Mouse (Mus musculus): ENCODE results near the gene Olfr17.
"Not testable (repeated sequence)": the region's sequence is repeated elsewhere in the genome, so short reads cannot be mapped to it uniquely, and the experiment has no call there.

Olfr17 gene

DNA sequence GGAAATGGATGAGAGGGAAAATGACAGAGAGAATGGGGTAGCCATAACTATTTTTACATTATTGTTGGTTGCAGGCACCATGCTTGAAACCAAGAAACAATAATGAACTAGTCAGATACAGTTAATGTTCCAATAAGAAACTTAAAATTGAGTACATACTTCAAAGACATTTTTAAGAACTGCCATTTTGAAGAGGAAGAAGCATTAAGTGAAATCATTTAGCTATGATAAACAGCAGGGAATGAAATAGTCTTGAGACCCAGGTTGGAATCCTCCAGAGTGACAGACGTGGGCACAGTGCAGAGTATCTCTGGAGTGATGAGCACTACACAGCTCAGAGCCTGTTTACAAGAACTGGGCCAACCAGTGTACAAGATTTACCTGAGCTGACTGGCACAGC, at the start of gene Olfr17:
TSS of gene Olfr17 (plus strand) at position 301 of the 400 bp plus-strand sequence.
- DNase-seq (ENCODE audit: extremely low spot score, low read depth, low spot score): no peak

DNA sequence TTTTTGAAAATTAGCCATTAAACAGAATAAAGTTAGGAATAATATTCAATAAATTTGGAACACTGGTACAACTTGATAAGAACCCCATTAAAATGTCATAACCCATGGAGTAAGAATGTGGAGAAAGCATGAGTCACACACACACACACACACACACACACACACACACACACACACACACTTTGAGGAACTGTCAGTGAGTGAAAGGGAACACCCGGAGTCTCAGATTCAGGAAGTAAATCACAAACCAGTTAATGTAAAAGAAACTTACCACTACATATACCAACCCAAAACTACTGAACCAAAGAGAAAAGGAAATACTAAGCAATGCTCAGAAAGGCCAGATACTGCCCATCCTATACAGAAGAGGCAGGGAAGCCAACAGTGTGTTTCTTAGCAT, 48.6 kb upstream of the Olfr17 start:
- no peak for DNase-seq (ENCODE audit: extremely low spot score, low read depth, low spot score)

DNA sequence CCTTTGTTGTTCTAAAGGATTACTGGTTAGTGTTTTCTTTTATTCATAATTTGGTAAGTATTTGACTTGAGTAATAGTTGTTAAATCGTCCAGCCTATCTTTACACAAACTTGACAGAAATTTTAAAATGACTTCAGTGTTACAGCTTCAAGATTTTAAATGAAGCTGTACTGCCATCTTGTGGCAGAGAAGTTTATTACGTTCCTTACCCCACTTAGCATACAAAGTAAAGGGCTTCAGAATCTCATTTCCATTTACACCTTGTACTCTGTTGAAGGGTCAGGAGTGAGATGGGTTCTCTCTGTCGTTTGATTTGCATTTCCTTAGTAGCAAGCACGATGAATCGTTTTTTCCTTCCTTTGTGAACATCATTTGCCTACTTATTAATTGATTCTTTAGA, 47.2 kb upstream of the Olfr17 start:
- DNase-seq (ENCODE audit: extremely low spot score, low read depth, low spot score): peak; percentile 64

DNA sequence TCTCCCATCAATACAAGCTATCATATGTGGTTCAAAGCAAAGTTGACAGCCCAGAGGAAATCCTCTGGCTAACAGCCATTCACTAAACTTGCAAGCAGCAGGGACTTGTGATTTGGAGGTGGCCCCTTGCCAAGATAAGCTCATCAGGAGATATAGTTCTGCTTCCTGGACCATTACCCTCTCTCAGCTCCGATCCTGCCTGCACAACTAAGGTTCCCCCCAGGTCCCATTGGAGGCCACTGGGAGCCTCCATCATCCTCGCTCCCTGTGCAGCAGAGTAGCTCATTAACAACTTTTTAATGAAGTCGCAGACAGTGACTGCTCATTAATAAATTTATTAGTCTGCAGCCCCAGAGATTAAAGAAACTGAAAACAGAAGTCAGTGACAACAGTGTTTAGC, 45.4 kb upstream of the Olfr17 start:
- DNase-seq (ENCODE audit: extremely low spot score, low read depth, low spot score): no peak

GRCm38 (mm10) chr7:107070681-107071080, 22.3 kb upstream of the Olfr17 start, which contains the start of gene Olfr714:
TSS of gene Olfr714 (plus strand) at chr7:107070981.
- no peak for DNase-seq (ENCODE audit: extremely low spot score, low read depth, low spot score)

DNA sequence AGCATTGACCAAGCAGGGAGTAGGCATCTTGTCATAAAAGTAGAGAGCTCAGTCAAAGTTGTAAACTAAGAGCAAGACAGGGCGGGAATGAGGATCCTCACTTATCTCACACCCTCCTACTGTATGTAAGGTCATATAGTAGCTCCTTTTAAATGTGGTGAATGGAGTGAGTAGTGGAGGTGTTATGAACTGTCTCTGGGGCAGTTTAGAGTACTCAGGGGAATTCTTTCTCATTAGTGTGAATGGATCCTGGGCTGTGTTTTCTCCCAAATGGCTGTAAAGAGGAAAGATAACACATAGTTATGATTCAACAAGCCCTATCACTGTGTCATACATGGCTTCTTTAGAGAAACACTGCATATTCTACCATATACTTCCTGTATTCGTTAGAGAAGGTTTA, 17.2 kb downstream of the Olfr17 start, which contains the start of gene Olfr715b:
TSS of gene Olfr715b (minus strand) at position 101 of the 400 bp plus-strand sequence.
- not testable (repeated sequence) for DNase-seq (ENCODE audit: extremely low spot score, low read depth, low spot score)

DNA sequence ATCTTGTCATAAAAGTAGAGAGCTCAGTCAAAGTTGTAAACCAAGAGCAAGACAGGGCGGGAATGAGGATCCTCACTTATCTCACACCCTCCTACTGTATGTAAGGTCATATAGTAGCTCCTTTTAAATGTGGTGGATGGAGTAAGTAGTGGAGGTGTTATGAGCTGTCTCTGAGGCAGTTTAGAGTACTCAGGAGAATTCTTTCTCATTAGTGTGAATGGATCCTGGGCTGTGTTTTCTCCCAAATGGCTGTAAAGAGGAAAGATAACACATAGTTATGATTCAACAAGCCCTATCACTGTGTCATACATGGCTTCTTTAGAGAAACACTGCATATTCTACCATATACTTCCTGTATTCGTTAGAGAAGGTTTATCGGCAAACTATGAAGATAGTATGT, 38.0 kb downstream of the Olfr17 start, which contains the start of gene Olfr715:
TSS of gene Olfr715 (minus strand) at position 101 of the 400 bp plus-strand sequence.
- DNase-seq (ENCODE audit: extremely low spot score, low read depth, low spot score): not testable (repeated sequence)

DNA sequence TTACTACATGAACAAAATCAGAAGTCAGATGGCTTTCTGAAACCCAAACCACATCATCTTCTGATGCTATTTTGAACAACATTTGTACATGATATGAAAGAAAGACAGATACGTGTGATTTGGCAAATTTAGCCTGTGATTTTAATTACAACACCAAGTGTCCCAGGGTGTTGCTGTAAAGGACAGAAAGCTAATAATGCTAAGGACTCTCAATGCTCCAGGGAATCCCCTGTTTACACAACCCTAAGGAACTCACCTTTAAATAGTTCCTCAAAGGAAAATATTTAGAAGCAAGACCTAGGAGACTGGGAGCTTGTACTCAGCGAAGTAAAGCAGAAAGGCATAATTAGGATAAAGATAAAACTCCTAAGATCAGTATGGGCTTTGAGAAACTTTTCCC, 45.0 kb downstream of the Olfr17 start, which contains the start of gene Olfr716:
TSS of gene Olfr716 (plus strand) at position 301 of the 400 bp plus-strand sequence.
- DNase-seq (ENCODE audit: extremely low spot score, low read depth, low spot score): not testable (repeated sequence)

Data from hindlimb bud, embryonic 11.5 days (tissue).